30 mouse cellular contexts compared by ENCODE assay signal in genomic region chr13:76638282-76638681, GRCm38 (mm10).
DNase-seq lines count a peak whose midpoint lies in the region; ATAC-seq and TF ChIP-seq lines count a peak whose summit lies in the region.
"Had no signal": no experiment of that assay in that cellular context is flagged by ENCODE, and none has a peak within 500 bp of the region (broad histone marks: within the 10 kb centered on the region; RNA-seq: fewer than 3 reads in every experiment).

No protein-coding gene starts in this region.

- no peak for TF ChIP-seq RAD21 in MEL (IDR thresholded peaks at IDR 0.05; ENCODE audit: low read depth, low read length)

- no peaks in the 10 kb centered on the region for H3K27me3 ChIP-seq in heart, embryonic 10.5 days (ENCODE audit: insufficient read depth, poor library complexity, severe bottlenecking)
- H3K27me3 ChIP-seq in MEL (ENCODE audit: control insufficient read depth in 1 of 2, insufficient read depth in 2 of 2, low read length in 2 of 2) = no peaks in the 10 kb centered on the region
- H3K27me3 ChIP-seq: embryonic facial prominence, embryonic 13.5 days; forebrain, embryonic 12.5 days; forebrain, embryonic 15.5 days; heart, embryonic 12.5 days; heart, embryonic 15.5 days; hindbrain, embryonic 12.5 days; hindbrain, embryonic 15.5 days had no signal

- TF ChIP-seq CTCF in MEL (IDR thresholded peaks at IDR 0.05 in 2 of 3, conservative IDR thresholded peaks at IDR 0.05 in 1 of 3; ENCODE audit: control insufficient read depth in 1 of 3, insufficient read depth in 1 of 3, low read depth in 2 of 3, low read length in 3 of 3, poor library complexity in 1 of 3, severe bottlenecking in 1 of 3) = no peak

- H3K4me3 ChIP-seq in heart, embryonic 10.5 days = no peak overlapping the region
- no peak overlapping the region for H3K4me3 ChIP-seq in MEL (ENCODE audit: control insufficient read depth in 1 of 2, insufficient read depth in 1 of 2, low read depth in 2 of 2, low read length in 2 of 2)
- H3K4me3 ChIP-seq: embryonic facial prominence, embryonic 10.5 days; embryonic facial prominence, embryonic 13.5 days; erythroblast, embryonic 14.5 days; forebrain, embryonic 12.5 days; forebrain, embryonic 15.5 days; heart, adult 2 months; heart, embryonic 12.5 days; heart, embryonic 15.5 days; hindbrain, embryonic 12.5 days; hindbrain, embryonic 15.5 days had no signal

- no peaks in the 10 kb centered on the region for H3K79me2 ChIP-seq in MEL (ENCODE audit: control insufficient read depth, insufficient read depth, low read length, poor library complexity)

- H3K9me3 ChIP-seq in heart, embryonic 10.5 days = no peaks in the 10 kb centered on the region
- H3K9me3 ChIP-seq in MEL (replicated peaks; ENCODE audit: insufficient read depth, low read length) = no peaks in the 10 kb centered on the region
- H3K9me3 ChIP-seq: embryonic facial prominence, embryonic 10.5 days; embryonic facial prominence, embryonic 13.5 days; forebrain, embryonic 12.5 days; forebrain, embryonic 15.5 days; heart, embryonic 12.5 days; heart, embryonic 15.5 days; hindbrain, embryonic 12.5 days; hindbrain, embryonic 15.5 days had no signal

- ATAC-seq in granulocyte monocyte progenitor cell, adult 5-6 weeks (replicated peaks; ENCODE audit: poor library complexity, severe bottlenecking) = peak; percentile 47
- peak; percentile 47 for ATAC-seq in megakaryocyte, adult 5-6 weeks (ENCODE audit: poor library complexity, severe bottlenecking)
- ATAC-seq: activated CD4-positive, CD25-positive, alpha-beta regulatory T cell, adult 4 months; forebrain, embryonic 15.5 days had no signal

- H3K4me1 ChIP-seq in heart, embryonic 10.5 days = no peaks in the 10 kb centered on the region
- H3K4me1 ChIP-seq in MEL (ENCODE audit: control insufficient read depth in 1 of 2, insufficient read depth in 2 of 2, low read length in 2 of 2) = no peaks in the 10 kb centered on the region
- H3K4me1 ChIP-seq: embryonic facial prominence, embryonic 10.5 days; embryonic facial prominence, embryonic 13.5 days; forebrain, embryonic 12.5 days; forebrain, embryonic 15.5 days; heart, embryonic 12.5 days; heart, embryonic 15.5 days; hindbrain, embryonic 12.5 days; hindbrain, embryonic 15.5 days had no signal

- no peak for TF ChIP-seq POLR2A in MEL (IDR thresholded peaks at IDR 0.05; ENCODE audit: control insufficient read depth in 1 of 2, insufficient read depth in 1 of 2, low read depth in 1 of 2, low read length in 2 of 2, poor library complexity in 1 of 2)

- no peak for TF ChIP-seq EP300 in MEL (IDR thresholded peaks at IDR 0.05; ENCODE audit: low read depth in 1 of 2, low read length in 2 of 2)

- no peak overlapping the region for H3K9ac ChIP-seq in MEL (ENCODE audit: control insufficient read depth, low read depth, low read length, poor library complexity, severe bottlenecking)
- H3K9ac ChIP-seq: embryonic facial prominence, embryonic 13.5 days; forebrain, embryonic 12.5 days; forebrain, embryonic 15.5 days; heart, embryonic 12.5 days; heart, embryonic 15.5 days; hindbrain, embryonic 12.5 days; hindbrain, embryonic 15.5 days had no signal

- 79% methylated on average over 2 of the region's 2 CpGs for WGBS in heart, embryonic 10.5 days

- no peak overlapping the region for H3K27ac ChIP-seq in heart, embryonic 10.5 days
- H3K27ac ChIP-seq in MEL (ENCODE audit: control insufficient read depth, low read depth, low read length) = no peak overlapping the region
- H3K27ac ChIP-seq: embryonic facial prominence, embryonic 10.5 days; embryonic facial prominence, embryonic 13.5 days; forebrain, embryonic 12.5 days; forebrain, embryonic 15.5 days; heart, adult 2 months; heart, embryonic 15.5 days; hindbrain, embryonic 12.5 days; hindbrain, embryonic 15.5 days had no signal

- H3K36me3 ChIP-seq in heart, embryonic 10.5 days = no peaks in the 10 kb centered on the region
- no peaks in the 10 kb centered on the region for H3K36me3 ChIP-seq in MEL (ENCODE audit: control insufficient read depth in 1 of 2, insufficient read depth in 2 of 2, low read length in 2 of 2)
- H3K36me3 ChIP-seq: embryonic facial prominence, embryonic 10.5 days; embryonic facial prominence, embryonic 13.5 days; forebrain, embryonic 12.5 days; forebrain, embryonic 15.5 days; heart, embryonic 12.5 days; heart, embryonic 15.5 days; hindbrain, embryonic 12.5 days; hindbrain, embryonic 15.5 days had no signal

- DNase-seq in heart, adult 8-10 months (ENCODE audit: low spot score) = peak; percentile 11
- no peak for DNase-seq in heart, embryonic 10.5 days (ENCODE audit: low spot score)
- DNase-seq in MEL (ENCODE audit: low read depth, low spot score) = peak; percentile 4
- DNase-seq in layer of hippocampus, postnatal 14 days (ENCODE audit: low spot score in 2 of 2) = no peak
- DNase-seq in c-Kit-positive CD71-positive TER-119-positive erythroid progenitor cells, embryonic 14.5 days (ENCODE audit: low spot score) = no peak
- no peak for DNase-seq in testis, postnatal 14 days (ENCODE audit: low spot score)
- DNase-seq: adrenal gland, adult 8-10 months; adrenal gland, postnatal 25 days; B cell, adult 2 months; cerebellum, adult 18-20 months; cerebellum, adult 9-10 months; cerebellum, postnatal 14 days; embryo, embryonic 11 days; gastrocnemius, postnatal 25 days; heart, adult 2 months; heart, postnatal 10 days; heart, postnatal 36 days; kidney, adult 11 months had no signal

TF ChIP-seq in MEL, 35 proteins besides CTCF, POLR2A, EP300 and RAD21:
- TF ChIP-seq ELF1 (IDR thresholded peaks at IDR 0.05; ENCODE audit: low read depth, low read length) = no peak
- no peak for TF ChIP-seq ZKSCAN1 (IDR thresholded peaks at IDR 0.05; ENCODE audit: low read depth, low read length)
- TF ChIP-seq E2F4 (IDR thresholded peaks at IDR 0.05; ENCODE audit: borderline replicate concordance, low read depth, low read length) = no peak
- no peak for TF ChIP-seq SIN3A (IDR thresholded peaks at IDR 0.05; ENCODE audit: low read length)
- peak; percentile 80 for TF ChIP-seq USF1 (IDR thresholded peaks at IDR 0.05; ENCODE audit: low read depth, low read length)
- TF ChIP-seq NRF1 (IDR thresholded peaks at IDR 0.05; ENCODE audit: insufficient read depth, low read depth, low read length, poor library complexity, severe bottlenecking) = no peak
- TF ChIP-seq MAX (IDR thresholded peaks at IDR 0.05; ENCODE audit: low read length) = no peak
- peak; percentile 80 for TF ChIP-seq MAFK (IDR thresholded peaks at IDR 0.05; ENCODE audit: borderline replicate concordance, low read depth, low read length)
- TF ChIP-seq TAL1 (IDR thresholded peaks at IDR 0.05; ENCODE audit: low read length) = no peak
- no peak for TF ChIP-seq KAT2A (conservative IDR thresholded peaks at IDR 0.05; ENCODE audit: low read depth, low read length)
- TF ChIP-seq NELFE (IDR thresholded peaks at IDR 0.05; ENCODE audit: low read depth, low read length) = no peak
- TF ChIP-seq MYB (IDR thresholded peaks at IDR 0.05; ENCODE audit: low read depth, low read length) = no peak
- no peak for TF ChIP-seq CHD1 (IDR thresholded peaks at IDR 0.05; ENCODE audit: low read depth, low read length)
TF ChIP-seq in MEL: peak in this region for 2.

Comparison
In these comparisons a context has a peak if more than half of its experiments do, and no peak if none do; other contexts are left out.
1. DNase-seq: peak in heart, adult 8-10 months (single experiment) and MEL (single experiment); none in heart, embryonic 10.5 days (single experiment), layer of hippocampus, postnatal 14 days (0 of 2), c-Kit-positive CD71-positive TER-119-positive erythroid progenitor cells, embryonic 14.5 days (single experiment) and testis, postnatal 14 days (single experiment).